In genomic region chr2:75990885-75991539, GRCm38 (mm10) we compare ENCODE assay signal across 8 mouse cellular contexts. TPM values are rescaled to one million over a fixed set of nuclear protein-coding genes. Genes with fewer than 3 reads are reported as not detected.
DNase-seq lines count a peak whose midpoint lies in the region; ATAC-seq lines count a peak whose summit lies in the region.

No protein-coding gene starts in this region.

- no peak overlapping the region for H3K4me3 ChIP-seq in heart, embryonic 11.5 days (ENCODE audit: low read depth, low read length)
- no peak overlapping the region for H3K4me3 ChIP-seq in lung, embryonic 16.5 days (ENCODE audit: low read length)

- peak; percentile 80 to 93 for DNase-seq in adrenal gland, adult (ENCODE audit: inconsistent age in 2 of 2, low spot score in 1 of 2)
- DNase-seq in embryo, embryonic 10 days (ENCODE audit: low spot score): peak; percentile 87
- peak; percentile 81 to 86 for DNase-seq in kidney, postnatal 4 days
- peak; percentile 50 to 74 for DNase-seq in right cerebral cortex, postnatal 10 days (ENCODE audit: low spot score in 2 of 2)
- DNase-seq in urinary bladder, postnatal 4 days (ENCODE audit: low spot score in 2 of 2): peak; percentile 45 to 75

- peak; percentile 95 for ATAC-seq in CD4-positive, CD25-positive, alpha-beta regulatory T cell, adult 4 months
- 0 out of 2 replicates have a peak, but pooled peaks have one; percentile 26 for ATAC-seq in heart, embryonic 11.5 days (replicated peaks; ENCODE audit: insufficient number of reproducible peaks, low FRiP score, low TSS enrichment)
- ATAC-seq in lung, embryonic 16.5 days (ENCODE audit: low read depth): peak; percentile 51; the same call in 1 of the 2 replicates

- no peaks in the 10 kb centered on the region for H3K36me3 ChIP-seq in heart, embryonic 11.5 days (ENCODE audit: control insufficient read depth, insufficient read depth, low read length)
- no peaks in the 10 kb centered on the region for H3K36me3 ChIP-seq in lung, embryonic 16.5 days (ENCODE audit: control insufficient read depth, insufficient read depth, low read length)

- WGBS in heart, embryonic 11.5 days (ENCODE audit: insufficient replicate concordance): 37% methylated on average over 13 of the region's 13 CpGs
- WGBS in lung, embryonic 16.5 days: 51% methylated on average over 13 of the region's 13 CpGs

- no peak overlapping the region for H3K27ac ChIP-seq in heart, embryonic 11.5 days (ENCODE audit: low read depth, low read length)
- peak overlapping the region; percentile 17; the same call in 1 of the 2 replicates for H3K27ac ChIP-seq in lung, embryonic 16.5 days (ENCODE audit: low read length)

- H3K9ac ChIP-seq in heart, embryonic 11.5 days (ENCODE audit: low read depth, low read length): no peak overlapping the region
- no peak overlapping the region for H3K9ac ChIP-seq in lung, embryonic 16.5 days (ENCODE audit: low read length)

- H3K4me1 ChIP-seq in heart, embryonic 11.5 days (ENCODE audit: control insufficient read depth, insufficient read depth, low read length): peaks cover 12% of the 10 kb centered on the region
- peaks cover 38% of the 10 kb centered on the region for H3K4me1 ChIP-seq in lung, embryonic 16.5 days (replicated peaks; ENCODE audit: control insufficient read depth, insufficient read depth, low read length)

- H3K4me2 ChIP-seq in heart, embryonic 11.5 days: peak overlapping the region; percentile 37
- peak overlapping the region; percentile 23; the same call in 1 of the 2 replicates for H3K4me2 ChIP-seq in lung, embryonic 16.5 days (ENCODE audit: low read depth, low read length)

- no peaks in the 10 kb centered on the region for H3K27me3 ChIP-seq in heart, embryonic 11.5 days (ENCODE audit: control insufficient read depth, insufficient read depth, low read length)
- no peaks in the 10 kb centered on the region for H3K27me3 ChIP-seq in lung, embryonic 16.5 days (ENCODE audit: control insufficient read depth, insufficient read depth, low read depth, low read length)

- no peaks in the 10 kb centered on the region for H3K9me3 ChIP-seq in heart, embryonic 11.5 days (replicated peaks; ENCODE audit: control insufficient read depth, low read length)
- H3K9me3 ChIP-seq in lung, embryonic 16.5 days (ENCODE audit: control insufficient read depth, low read length): no peaks in the 10 kb centered on the region

RNA-seq across cellular contexts. Expression of gene Ttc30a1, which starts 9.2 kb away (rescaled TPM):
- 1 to 10 TPM in 1 of 2 experiments, under 1 TPM in 1; 0.90 to 1.7 TPM for polyA plus RNA-seq in CD4-positive, CD25-positive, alpha-beta regulatory T cell, adult 4 months (2017; shearing (Covaris generic))
- polyA plus RNA-seq in heart, embryonic 11.5 days (2014; fragmentation: Nextera tagmentation; extraction: Ambion mirVana): 6.6 and 7.1 TPM in 2 replicates
- 8.9 and 10.1 TPM in 2 replicates for polyA plus RNA-seq in lung, embryonic 16.5 days (2015; fragmentation: Nextera tagmentation; extraction: Ambion mirVana)

RNA-seq across cellular contexts. Expression of gene Ttc30a2, which starts 13.0 kb away (rescaled TPM):
- polyA plus RNA-seq in CD4-positive, CD25-positive, alpha-beta regulatory T cell, adult 4 months (2017; shearing (Covaris generic)): not detected
- 0.75 and 1.1 TPM in 2 replicates for polyA plus RNA-seq in heart, embryonic 11.5 days (2014; fragmentation: Nextera tagmentation; extraction: Ambion mirVana)
- 0.34 and 0.54 TPM in 2 replicates for polyA plus RNA-seq in lung, embryonic 16.5 days (2015; fragmentation: Nextera tagmentation; extraction: Ambion mirVana)

RNA-seq across cellular contexts. Expression of gene Ttc30b, which starts 52.6 kb away (rescaled TPM):
- 1 to 10 TPM; 2.2 to 2.5 TPM for polyA plus RNA-seq in CD4-positive, CD25-positive, alpha-beta regulatory T cell, adult 4 months (2017; shearing (Covaris generic))
- polyA plus RNA-seq in heart, embryonic 11.5 days (2014; fragmentation: Nextera tagmentation; extraction: Ambion mirVana): 9.3 TPM in 2 replicates
- 20.5 and 22.4 TPM in 2 replicates for polyA plus RNA-seq in lung, embryonic 16.5 days (2015; fragmentation: Nextera tagmentation; extraction: Ambion mirVana)

Comparison
In these comparisons a context has a peak if more than half of its experiments do, and no peak if none do; other contexts are left out.
1. ATAC-seq: peak in every context shown above with its lines; median percentile 95 in CD4-positive, CD25-positive, alpha-beta regulatory T cell, adult 4 months; 51 in lung, embryonic 16.5 days; 26 in heart, embryonic 11.5 days.